Mouse (Mus musculus): ENCODE data around the gene Olfr1162.
"Not testable (repeated sequence)": the region's sequence is repeated elsewhere in the genome, so short reads cannot be mapped to it uniquely, and the experiment has no call there.

Olfr1162 gene

GRCm38 (mm10) chr2:88051029-88051428 is at the start of gene Olfr1162:
Olfr1162 (minus strand) TSS chr2:88051129.
- ChIA-PET POLR2A (no interaction called here), CTCF (no interaction called here)

GRCm38 (mm10) chr2:88093866-88094265 is 42.9 kb upstream of the Olfr1162 start, which contains the start of gene Olfr1164:
Olfr1164 (minus strand) TSS chr2:88093966.
- ChIA-PET POLR2A (no interaction called here), CTCF (no interaction called here)

DNA sequence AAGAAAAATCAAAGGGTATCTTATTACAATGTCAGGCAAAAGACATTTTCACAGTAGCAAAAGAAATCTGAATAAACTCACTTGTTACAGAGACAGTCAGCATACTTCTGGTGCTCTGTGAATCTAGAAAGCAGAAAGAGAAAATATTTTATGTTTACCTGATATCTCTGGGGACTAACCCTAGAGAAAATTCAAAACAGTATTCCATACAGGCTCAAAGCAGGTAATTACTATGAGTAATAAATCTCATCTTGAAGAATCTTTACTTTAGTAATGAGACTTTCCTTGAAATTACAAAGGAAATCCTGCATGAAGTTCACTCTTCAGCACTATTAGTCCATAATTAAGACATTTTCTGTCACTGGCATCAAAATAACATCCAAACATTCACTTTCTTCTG is 20.8 kb upstream of the Olfr1162 start, which contains the start of gene Olfr1163:
Gene Olfr1163 (minus strand): TSS at position 101 of the 400 bp plus-strand sequence.
- ChIA-PET POLR2A (no interaction called here), CTCF (no interaction called here)

GRCm38 (mm10) chr2:88063587-88063986 is 12.7 kb upstream of the Olfr1162 start:
- POLR2A ChIA-PET: no interaction called here
- CTCF ChIA-PET: interaction anchor here in 1 of 4 experiments (0.6 kb wide), 1 partner anchor 314 kb away, joined by 3 read pairs; no protein-coding TSS in a partner anchor

DNA sequence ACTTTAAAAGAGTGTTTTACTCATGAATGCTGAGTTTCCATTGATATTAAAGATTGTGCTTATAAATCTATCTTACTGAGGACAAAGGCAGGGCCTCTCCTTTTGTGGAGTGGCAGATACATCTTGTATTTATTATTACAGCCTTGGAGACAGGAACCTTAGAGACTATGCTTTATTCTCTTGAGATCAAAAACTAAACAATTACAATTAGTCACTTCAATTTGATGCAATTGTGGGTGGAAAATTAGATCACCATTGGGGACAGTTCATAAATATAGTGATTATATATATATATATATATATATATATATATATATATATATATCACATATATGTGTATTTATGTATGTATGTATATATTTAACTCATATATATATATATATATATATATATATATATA is 13.3 kb downstream of the Olfr1162 start, which contains the start of gene Olfr73:
Gene Olfr73 (minus strand): TSS at position 101 of the 400 bp plus-strand sequence.
- ChIA-PET CTCF (no interaction called here), POLR2A (no interaction called here)

DNA sequence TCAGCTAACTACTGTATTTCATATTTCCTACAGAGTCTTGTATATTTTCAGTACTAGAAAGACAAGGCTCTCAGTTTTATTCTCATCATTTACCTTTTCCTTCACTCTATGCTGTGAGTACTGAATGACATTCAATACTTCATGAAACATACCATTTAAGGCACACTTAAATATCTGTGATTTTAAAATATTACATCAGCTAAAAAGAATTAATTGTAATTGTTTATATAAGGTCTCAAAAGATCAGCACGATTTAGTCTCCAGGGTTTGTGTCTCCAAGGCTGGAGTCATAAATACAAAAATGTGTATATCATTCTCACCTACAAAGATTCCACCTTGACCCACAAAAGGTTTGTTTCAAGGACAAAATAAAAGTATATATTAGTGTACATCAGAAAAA is 28.5 kb downstream of the Olfr1162 start, which contains the start of gene Olfr1161:
Gene Olfr1161 (plus strand): TSS at position 301 of the 400 bp plus-strand sequence.
- CTCF ChIA-PET, POLR2A ChIA-PET: not testable (repeated sequence)

DNA sequence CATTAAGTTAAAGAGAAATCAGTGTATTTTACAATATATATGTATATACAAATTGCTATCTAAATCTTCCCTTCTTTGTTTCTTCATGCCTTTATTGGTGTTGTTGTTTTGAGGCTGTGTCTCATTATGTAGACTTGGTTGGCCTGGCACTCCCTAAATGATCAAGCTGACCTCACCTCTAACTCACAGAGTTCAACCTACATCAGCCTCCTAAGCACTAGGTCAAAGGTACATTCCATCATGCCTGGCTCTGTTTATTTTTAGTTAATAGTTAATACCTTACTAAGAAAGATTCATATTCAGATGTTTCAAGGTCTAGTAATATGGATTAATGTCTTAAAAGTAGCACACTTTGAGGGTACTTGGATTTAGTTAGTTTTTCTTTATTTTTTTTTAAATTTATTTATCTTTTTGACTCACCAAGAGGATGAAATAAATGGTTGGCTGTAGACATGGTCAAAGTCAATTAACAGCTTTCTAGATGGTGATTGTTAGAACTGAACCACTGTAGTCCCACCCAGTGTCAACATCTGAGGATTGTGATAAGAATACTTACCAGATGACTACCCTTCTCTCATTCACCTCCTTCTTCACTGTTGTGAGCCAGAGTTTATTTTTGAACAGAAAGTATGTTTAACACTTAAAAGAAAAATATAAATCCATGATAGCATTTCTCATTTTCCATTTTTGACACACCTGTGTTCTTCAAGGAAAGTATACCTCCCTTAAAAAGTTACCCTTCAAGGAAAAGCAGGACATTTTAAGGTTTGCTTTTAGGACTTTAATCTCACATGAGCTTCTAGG is 43.2 kb downstream of the Olfr1162 start, which contains the start of gene Olfr1160:
Gene Olfr1160 (minus strand): TSS at position 754 of the 804 bp plus-strand sequence.
- CTCF ChIA-PET: no interaction called here
- POLR2A ChIA-PET: no interaction called here
